Mouse (Mus musculus): ENCODE data around the gene Sema4d. TPM values are rescaled to one million over a fixed set of nuclear protein-coding genes. Genes with fewer than 3 reads are reported as not detected.
A peak's percentile ranks its signal among the peaks of the same experiment; 100 is the strongest.

The Sema4d gene
- polyA plus RNA-seq, 1 experiment from 2014 or later: 20.3 TPM

DNA sequence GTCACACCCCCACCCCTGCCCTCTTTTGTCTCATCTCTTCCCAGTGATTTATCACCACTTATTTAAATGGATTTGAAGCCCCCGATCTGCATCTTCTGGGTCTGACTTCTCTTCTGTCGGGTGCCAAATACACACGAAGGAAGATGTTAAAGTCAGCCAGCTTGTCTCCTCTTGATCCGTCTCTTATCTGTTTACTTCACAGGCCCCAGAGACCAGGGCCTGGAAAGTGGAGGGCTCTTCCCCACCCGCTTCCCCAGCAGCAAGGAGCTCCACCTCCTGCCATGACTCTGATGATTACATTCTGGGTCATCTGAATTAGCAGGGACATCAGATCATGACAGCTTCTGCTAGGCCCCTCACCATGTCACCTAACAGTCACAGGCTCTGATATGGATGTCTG is 47.7 kb downstream of the Sema4d start:
- Histone ChIP-seq H3K9ac (no peak overlapping the region), H3K4me2 (no peak overlapping the region), H3K27ac (no peak overlapping the region), H3K4me3 (replicated peaks) (no peak overlapping the region), H3K9me3 (replicated peaks) (no peaks in the 10 kb centered on the region), H3K4me1 (peaks cover 23% of the 10 kb centered on the region), H3K27me3 (no peaks in the 10 kb centered on the region), H3K36me3 (no peaks in the 10 kb centered on the region)
- ATAC-seq (replicated peaks; ENCODE audit: low FRiP score): no peak
- 50% methylated on average over 5 of the region's 5 CpGs for WGBS

DNA sequence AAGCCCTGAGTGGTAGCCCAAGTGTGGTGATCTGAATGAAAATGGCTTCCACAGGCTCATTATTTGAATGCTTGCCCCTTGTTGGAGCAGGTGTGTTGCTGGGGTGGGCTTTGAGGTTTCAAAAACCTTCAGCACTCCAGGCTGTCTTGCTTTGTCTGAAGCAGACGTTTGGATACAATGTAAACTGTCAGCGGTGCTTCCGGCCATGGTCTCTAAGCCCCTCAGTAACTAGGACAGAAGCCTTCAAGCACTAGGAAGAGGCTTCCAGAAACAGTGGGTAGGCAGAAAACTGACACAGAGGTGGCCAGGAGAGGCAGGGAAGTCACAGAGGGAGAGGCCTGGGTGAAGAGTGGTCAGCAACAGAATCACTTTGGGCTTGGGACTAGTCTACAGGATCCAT is 49.7 kb downstream of the Sema4d start:
- Histone ChIP-seq H3K4me1 (peaks cover 21% of the 10 kb centered on the region), H3K4me2 (no peak overlapping the region), H3K9me3 (replicated peaks) (no peaks in the 10 kb centered on the region), H3K4me3 (replicated peaks) (no peak overlapping the region), H3K36me3 (no peaks in the 10 kb centered on the region), H3K27ac (no peak overlapping the region), H3K9ac (no peak overlapping the region), H3K27me3 (no peaks in the 10 kb centered on the region)
- ATAC-seq (replicated peaks; ENCODE audit: low FRiP score): no peak
- 86% methylated on average over 3 of the region's 3 CpGs for WGBS

DNA sequence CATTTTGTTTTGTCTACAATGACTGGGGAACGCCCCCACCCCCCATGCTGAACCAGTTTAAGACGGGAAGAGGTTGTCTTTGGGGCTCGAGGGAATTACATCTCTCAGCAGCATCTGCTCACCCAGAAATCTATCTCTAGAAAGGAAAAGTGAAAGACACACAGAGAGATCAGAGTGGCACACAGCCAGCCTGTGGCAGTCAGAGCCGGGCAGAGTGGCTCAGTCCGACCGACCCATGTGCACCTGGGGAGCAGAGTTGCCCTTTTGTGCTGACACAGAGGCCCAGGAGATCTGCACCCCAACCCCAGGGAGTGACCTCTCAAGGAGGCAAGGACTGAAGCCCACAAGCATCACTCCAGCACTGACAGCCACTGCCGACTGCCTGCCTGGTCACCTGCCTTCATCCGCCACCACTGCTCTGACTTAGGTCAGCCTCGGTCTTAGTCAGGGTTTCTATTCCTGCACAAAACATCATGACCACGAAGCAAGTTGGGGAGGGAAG is 50.9 kb downstream of the Sema4d start:
- Histone ChIP-seq H3K4me1 (peaks cover 19% of the 10 kb centered on the region), H3K4me3 (replicated peaks) (no peak overlapping the region), H3K27ac (no peak overlapping the region), H3K36me3 (no peaks in the 10 kb centered on the region), H3K9me3 (replicated peaks) (no peaks in the 10 kb centered on the region), H3K4me2 (no peak overlapping the region), H3K9ac (no peak overlapping the region), H3K27me3 (no peaks in the 10 kb centered on the region)
- ATAC-seq (replicated peaks; ENCODE audit: low FRiP score): no peak
- WGBS: 82% methylated on average over 10 of the region's 10 CpGs

DNA sequence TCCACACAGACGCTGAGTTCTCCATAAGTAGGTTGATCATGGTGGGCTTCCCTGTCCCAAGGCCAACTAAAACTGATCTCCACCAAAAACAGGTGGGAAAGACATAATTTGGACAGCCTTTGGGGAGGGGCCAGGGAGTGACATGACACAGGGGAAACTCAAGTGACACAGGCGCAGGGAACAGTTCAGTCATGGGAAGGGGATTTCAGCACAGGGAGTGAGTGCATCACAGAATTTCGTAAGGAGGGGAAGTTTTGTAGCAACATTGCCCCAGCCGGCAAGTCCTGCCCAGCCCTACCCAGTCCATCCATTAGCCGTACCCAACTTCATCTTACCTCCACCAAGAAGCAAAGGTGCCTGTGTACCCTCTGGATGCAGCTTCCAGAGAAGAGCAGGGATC is 52.8 kb downstream of the Sema4d start:
- Histone ChIP-seq H3K4me2 (no peak overlapping the region), H3K4me1 (peaks cover 25% of the 10 kb centered on the region), H3K4me3 (replicated peaks) (no peak overlapping the region), H3K36me3 (no peaks in the 10 kb centered on the region), H3K27me3 (no peaks in the 10 kb centered on the region), H3K27ac (no peak overlapping the region), H3K9me3 (replicated peaks) (no peaks in the 10 kb centered on the region), H3K9ac (no peak overlapping the region)
- 84% methylated on average over 5 of the region's 5 CpGs for WGBS
- no peak for ATAC-seq (replicated peaks; ENCODE audit: low FRiP score)

DNA sequence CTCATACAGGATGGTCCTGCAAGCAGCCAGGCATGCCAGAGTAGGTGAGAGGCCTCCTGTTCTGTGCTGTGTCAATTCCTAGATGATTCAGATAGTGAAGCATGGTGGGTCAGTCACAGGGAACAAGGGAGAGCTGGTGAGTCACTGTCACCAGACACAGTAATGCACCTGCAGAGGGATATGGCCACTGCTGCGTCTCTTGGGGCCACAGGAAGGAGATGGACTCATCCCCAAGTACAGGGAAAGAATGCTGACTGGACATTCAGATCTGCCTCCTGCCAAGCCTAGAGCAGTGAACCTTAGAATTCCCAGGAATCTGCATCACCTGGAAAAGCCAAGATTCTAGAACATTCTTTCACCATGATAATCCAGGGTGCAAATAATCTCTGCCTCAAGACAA is 53.8 kb downstream of the Sema4d start:
- H3K36me3 ChIP-seq: no peaks in the 10 kb centered on the region
- no peaks in the 10 kb centered on the region for H3K9me3 ChIP-seq (replicated peaks)
- no peak overlapping the region for H3K4me2 ChIP-seq
- 76% methylated on average over 1 of the region's 1 CpGs for WGBS
- H3K9ac ChIP-seq: no peak overlapping the region
- ATAC-seq (replicated peaks; ENCODE audit: low FRiP score): 0 out of 2 replicates have a peak, but pooled peaks have one; percentile 13
- H3K4me3 ChIP-seq (replicated peaks): no peak overlapping the region
- H3K27ac ChIP-seq: no peak overlapping the region
- H3K27me3 ChIP-seq: no peaks in the 10 kb centered on the region
- peaks cover 25% of the 10 kb centered on the region for H3K4me1 ChIP-seq

DNA sequence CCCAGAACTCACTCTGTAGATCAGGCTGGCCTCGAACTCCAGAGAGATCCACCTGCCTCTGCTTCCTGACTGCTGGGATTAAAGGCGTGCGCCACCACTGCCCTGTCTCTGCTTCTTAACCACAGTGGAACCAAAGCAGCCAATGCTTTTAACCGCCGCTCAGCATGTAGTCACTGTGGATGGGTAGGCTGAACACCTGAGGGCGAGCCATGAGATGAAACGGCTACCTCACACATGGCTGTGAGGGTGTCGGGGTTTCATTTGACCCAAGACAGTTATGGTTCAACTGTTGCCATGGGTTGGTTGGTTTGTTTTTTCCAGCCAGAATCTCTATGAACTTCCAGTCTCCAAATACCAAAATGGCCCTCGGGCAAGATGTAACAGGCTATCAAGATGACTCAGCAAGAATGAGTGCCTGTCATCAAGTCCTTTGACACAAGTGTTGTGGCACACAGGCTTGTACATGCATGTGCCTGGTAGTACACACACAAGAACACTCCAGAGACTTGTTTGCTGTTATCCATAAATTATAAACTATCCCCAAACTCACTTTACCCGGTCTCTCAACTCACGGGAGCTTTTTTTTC is 54.9 kb downstream of the Sema4d start:
- H3K4me3 ChIP-seq (replicated peaks): no peak overlapping the region
- no peaks in the 10 kb centered on the region for H3K27me3 ChIP-seq
- 86% methylated on average over 11 of the region's 11 CpGs for WGBS
- H3K9me3 ChIP-seq (replicated peaks): no peaks in the 10 kb centered on the region
- H3K9ac ChIP-seq: no peak overlapping the region
- H3K4me1 ChIP-seq: peaks cover 25% of the 10 kb centered on the region
- ATAC-seq (replicated peaks; ENCODE audit: low FRiP score): no peak
- no peaks in the 10 kb centered on the region for H3K36me3 ChIP-seq
- H3K27ac ChIP-seq: 0 out of 2 replicates have a peak overlapping the region, but pooled peaks have one; percentile 78
- H3K4me2 ChIP-seq: no peak overlapping the region

DNA sequence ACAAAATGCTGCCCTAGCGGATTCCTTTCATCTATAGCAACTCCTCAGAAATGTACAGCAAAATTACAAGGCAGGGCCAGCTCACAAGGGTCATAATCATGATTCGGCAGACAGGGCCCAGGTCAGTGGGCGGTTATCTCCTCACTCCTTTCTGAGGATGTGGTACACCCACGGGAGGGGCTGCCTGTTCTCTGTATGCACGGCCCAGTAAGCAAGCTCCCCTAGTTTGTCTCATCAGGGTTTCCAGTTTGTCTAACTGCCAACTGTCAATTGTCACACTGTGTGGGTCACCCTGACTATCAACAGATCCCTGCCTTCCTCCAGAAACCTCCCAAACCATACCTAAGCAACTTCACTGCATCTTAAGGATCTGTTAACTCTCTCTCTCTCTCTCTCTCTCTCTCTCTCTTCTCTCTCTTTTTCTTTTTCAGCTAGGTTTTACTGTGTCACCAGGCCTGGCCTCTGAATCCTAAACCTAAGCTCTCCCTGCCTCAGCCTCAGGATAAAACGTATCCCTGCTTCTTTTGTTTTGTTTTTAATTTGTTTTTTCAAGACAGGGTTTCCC is 55.5 kb downstream of the Sema4d start:
- H3K36me3 ChIP-seq: no peaks in the 10 kb centered on the region
- H3K9ac ChIP-seq: no peak overlapping the region
- no peaks in the 10 kb centered on the region for H3K9me3 ChIP-seq (replicated peaks)
- peak; percentile 53 for ATAC-seq (replicated peaks; ENCODE audit: low FRiP score)
- H3K27me3 ChIP-seq: no peaks in the 10 kb centered on the region
- H3K27ac ChIP-seq: peak overlapping the region; percentile 78
- H3K4me3 ChIP-seq (replicated peaks): no peak overlapping the region
- WGBS: 45% methylated on average over 6 of the region's 6 CpGs
- peaks cover 25% of the 10 kb centered on the region for H3K4me1 ChIP-seq
- H3K4me2 ChIP-seq: no peak overlapping the region

DNA sequence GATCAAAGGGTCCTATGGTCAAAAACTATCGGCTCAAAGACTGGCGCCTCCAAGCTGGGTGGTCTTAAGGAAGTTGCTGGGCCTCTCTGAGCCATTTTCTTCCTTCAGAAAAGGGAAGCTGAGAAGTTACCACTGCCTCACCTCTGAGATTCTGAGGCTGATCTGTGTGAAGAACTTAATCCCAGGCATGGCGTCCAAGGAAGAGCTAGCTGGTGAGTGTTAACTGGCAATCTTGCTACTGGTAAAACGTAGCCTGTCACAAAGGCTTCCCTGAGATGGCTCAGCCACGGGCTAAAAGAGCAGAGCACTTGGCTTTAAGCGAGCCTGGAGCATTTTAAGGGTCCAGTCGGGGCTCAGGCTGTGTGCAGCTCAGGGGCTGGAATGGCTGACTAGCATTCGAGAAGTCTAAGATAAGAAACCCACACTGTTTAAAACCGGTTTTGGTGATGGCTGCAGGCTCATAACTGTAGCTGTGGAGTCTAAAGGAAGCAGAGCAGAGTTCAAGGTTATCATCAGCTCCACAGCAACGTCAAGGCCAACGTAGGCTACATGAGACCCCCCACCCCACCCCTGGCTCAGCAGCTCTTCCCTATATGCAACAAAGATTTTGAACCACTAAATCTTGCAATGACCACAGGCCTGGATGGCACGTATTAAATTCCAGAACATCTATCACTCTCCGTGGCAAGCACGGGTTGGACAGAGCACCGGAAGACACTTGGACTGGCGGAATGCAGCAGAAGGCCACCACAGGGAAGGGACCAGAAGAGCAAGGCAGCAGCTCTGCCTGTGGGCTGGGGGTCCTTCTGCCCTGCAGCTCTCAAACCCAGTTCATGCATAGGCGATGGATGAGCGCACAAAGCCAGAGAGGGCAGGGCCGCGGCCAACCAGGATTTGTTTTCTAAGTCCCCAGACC is 56.3 kb downstream of the Sema4d start:
- H3K36me3 ChIP-seq: no peaks in the 10 kb centered on the region
- H3K27me3 ChIP-seq: no peaks in the 10 kb centered on the region
- H3K9ac ChIP-seq: no peak overlapping the region
- H3K4me2 ChIP-seq: no peak overlapping the region
- peak; percentile 62 for ATAC-seq (replicated peaks; ENCODE audit: low FRiP score)
- H3K4me1 ChIP-seq: peaks cover 26% of the 10 kb centered on the region
- no peak overlapping the region for H3K4me3 ChIP-seq (replicated peaks)
- H3K9me3 ChIP-seq (replicated peaks): no peaks in the 10 kb centered on the region
- H3K27ac ChIP-seq: peak overlapping the region; percentile 78
- WGBS: 46% methylated on average over 20 of the region's 20 CpGs

DNA sequence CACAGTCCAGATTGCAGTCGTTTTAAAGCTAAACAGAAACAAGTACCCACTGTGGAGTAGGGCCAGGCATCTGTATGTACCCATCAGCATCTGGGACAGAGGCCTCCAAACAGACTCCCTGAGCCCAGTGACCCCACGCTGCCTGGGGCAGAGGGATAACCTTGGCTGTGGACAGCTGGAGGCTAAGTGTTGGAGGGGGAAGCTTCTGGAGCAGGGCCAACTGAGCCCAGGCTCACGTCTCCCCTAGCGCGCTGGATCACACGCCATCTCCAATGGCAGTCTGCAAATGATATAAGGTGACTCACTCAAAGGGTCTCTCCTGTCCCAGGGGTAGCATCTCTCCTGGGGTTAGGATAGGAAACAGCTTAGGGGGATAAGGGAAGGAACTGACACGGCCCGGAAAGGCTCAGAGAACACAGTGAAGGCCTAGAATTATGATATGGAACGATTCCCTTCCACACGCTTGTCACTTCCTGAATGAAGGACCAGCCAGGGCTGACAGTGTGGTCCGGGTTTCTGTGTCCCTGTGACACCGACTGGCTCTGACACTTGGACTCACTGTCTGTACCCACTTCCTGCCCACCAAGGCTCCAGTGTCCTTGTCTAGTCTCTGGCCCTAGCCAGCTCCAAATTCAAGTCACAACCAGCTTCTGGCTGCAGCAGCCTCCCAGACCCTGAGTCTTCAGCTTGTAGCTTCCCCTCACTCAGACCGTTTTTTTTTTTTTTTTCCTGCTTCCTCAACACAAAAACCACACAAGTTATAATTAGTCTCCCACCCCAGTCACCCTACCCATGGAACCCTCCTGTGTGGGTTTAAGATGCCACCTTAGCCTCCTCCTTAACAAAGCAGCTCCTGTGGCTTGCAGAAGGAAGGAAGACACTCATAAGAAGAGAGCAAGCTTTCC is 57.3 kb downstream of the Sema4d start:
- no peaks in the 10 kb centered on the region for H3K9me3 ChIP-seq (replicated peaks)
- WGBS: 65% methylated on average over 13 of the region's 13 CpGs
- peaks cover 30% of the 10 kb centered on the region for H3K4me1 ChIP-seq
- no peak overlapping the region for H3K4me2 ChIP-seq
- no peaks in the 10 kb centered on the region for H3K36me3 ChIP-seq
- H3K27ac ChIP-seq: peak overlapping the region; percentile 54
- no peak overlapping the region for H3K4me3 ChIP-seq (replicated peaks)
- no peaks in the 10 kb centered on the region for H3K27me3 ChIP-seq
- ATAC-seq (replicated peaks; ENCODE audit: low FRiP score): no peak; the same call in 1 of the 2 replicates
- no peak overlapping the region for H3K9ac ChIP-seq

DNA sequence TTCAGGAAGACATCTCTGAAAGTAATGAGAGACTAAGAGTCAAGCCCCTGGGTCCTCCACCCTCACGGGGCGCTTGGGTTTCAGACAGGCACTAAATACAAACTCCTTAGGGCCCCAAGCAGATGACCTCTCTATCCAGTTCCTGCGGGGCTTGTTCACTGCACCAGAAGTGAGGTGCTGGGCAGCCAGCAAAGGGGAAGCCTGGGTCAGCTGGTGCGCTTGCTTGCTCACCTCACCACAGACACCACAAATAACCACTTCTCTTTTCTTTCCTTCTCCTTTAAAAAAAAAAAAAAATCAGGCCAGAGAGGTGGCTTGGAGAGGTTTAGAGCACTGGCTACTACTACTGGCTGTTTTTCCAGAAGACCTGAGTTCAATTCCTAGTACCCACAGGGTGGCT is 59.0 kb downstream of the Sema4d start:
- H3K36me3 ChIP-seq: no peaks in the 10 kb centered on the region
- 91% methylated on average over 4 of the region's 4 CpGs for WGBS
- ATAC-seq (replicated peaks; ENCODE audit: low FRiP score): no peak
- peaks cover 41% of the 10 kb centered on the region for H3K4me1 ChIP-seq
- no peaks in the 10 kb centered on the region for H3K9me3 ChIP-seq (replicated peaks)
- H3K9ac ChIP-seq: no peak overlapping the region
- no peaks in the 10 kb centered on the region for H3K27me3 ChIP-seq
- no peak overlapping the region for H3K4me3 ChIP-seq (replicated peaks)
- no peak overlapping the region for H3K27ac ChIP-seq
- H3K4me2 ChIP-seq: no peak overlapping the region

DNA sequence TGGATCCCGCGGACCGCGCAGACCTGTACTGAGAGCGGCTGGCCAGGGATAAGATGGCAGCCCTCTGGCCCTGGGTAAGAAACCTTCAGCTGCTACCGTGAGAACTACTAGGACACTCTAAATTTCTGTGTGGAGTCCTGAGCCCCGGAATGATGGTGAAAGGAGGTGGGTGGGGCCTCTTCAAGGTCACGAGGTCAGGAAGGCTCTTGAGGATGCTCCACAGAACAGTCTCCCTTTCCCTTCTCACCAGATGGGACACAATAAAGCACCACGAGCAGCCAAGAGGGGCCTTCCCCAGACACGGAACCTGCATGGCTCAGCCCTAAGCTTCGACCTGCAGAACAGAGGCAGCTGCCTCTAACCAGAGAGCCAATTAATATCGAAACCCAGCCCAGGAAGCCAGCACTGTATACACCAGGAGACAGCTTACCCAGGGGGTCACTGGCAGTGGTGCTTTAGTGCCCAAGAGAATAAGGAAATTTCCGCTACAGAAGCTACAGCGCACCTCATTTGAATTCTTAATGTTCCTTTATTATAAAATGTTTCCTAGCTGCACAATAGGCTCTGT is 61.4 kb downstream of the Sema4d start:
- H3K9me3 ChIP-seq (replicated peaks): no peaks in the 10 kb centered on the region
- peaks cover 35% of the 10 kb centered on the region for H3K4me1 ChIP-seq
- H3K4me2 ChIP-seq: no peak overlapping the region
- H3K4me3 ChIP-seq (replicated peaks): no peak overlapping the region
- H3K36me3 ChIP-seq: no peaks in the 10 kb centered on the region
- no peaks in the 10 kb centered on the region for H3K27me3 ChIP-seq
- no peak for ATAC-seq (replicated peaks; ENCODE audit: low FRiP score)
- WGBS: 71% methylated on average over 14 of the region's 14 CpGs
- H3K27ac ChIP-seq: no peak overlapping the region
- H3K9ac ChIP-seq: no peak overlapping the region
